Mouse (Mus musculus) liver, embryonic 12.5 days (tissue): Measurements from ENCODE around the gene Ltc4s. TPM values are rescaled to one million over a fixed set of nuclear protein-coding genes. Genes with fewer than 3 reads are reported as not detected.

Experiments
- ATAC-seq: fragments of 200-750 bp; cut with Nextera tagmentation; 2 replicates; pipeline ENCODE4 v1.8.0; 2017; ENCODE audit warnings: moderate number of reproducible peaks, mild to moderate bottlenecking, moderate library complexity
- H3K27ac ChIP-seq: fragments of 300-500 bp; sonication (generic); 2 replicates; pipeline ENCODE4 v1.5.1; 2016; ENCODE audit warnings: mild to moderate bottlenecking
- H3K27me3 ChIP-seq: fragments of 300-500 bp; sonication (generic); replicated peaks from 2 replicates; pipeline ENCODE4 v1.6.1; 2016; ENCODE audit warnings: mild to moderate bottlenecking, moderate library complexity
- H3K36me3 ChIP-seq: fragments of 300-500 bp; sonication (generic); 2 replicates; pipeline ENCODE4 v1.6.1; 2016; ENCODE audit warnings: mild to moderate bottlenecking, moderate library complexity
- H3K4me1 ChIP-seq: fragments of 300-500 bp; sonication (generic); 2 replicates; pipeline ENCODE4 v1.6.1; 2016
- H3K4me2 ChIP-seq: fragments of 300-500 bp; sonication (generic); 2 replicates; pipeline ENCODE4 v1.6.1; 2016; ENCODE audit warnings: mild to moderate bottlenecking, moderate library complexity
- H3K4me3 ChIP-seq: fragments of 300-500 bp; sonication (generic); 2 replicates; pipeline ENCODE4 v1.5.1; 2016; ENCODE audit warnings: mild to moderate bottlenecking, moderate library complexity
- H3K9ac ChIP-seq: fragments of 300-500 bp; sonication (generic); 2 replicates; pipeline ENCODE4 v1.6.1; 2016; ENCODE audit warnings: mild to moderate bottlenecking, moderate library complexity
- H3K9me3 ChIP-seq: fragments of 300-500 bp; sonication (generic); replicated peaks from 2 replicates; pipeline ENCODE4 v1.6.1; 2016; ENCODE audit warnings: mild to moderate bottlenecking, moderate library complexity
- WGBS: fragments of 180-500 bp; shearing (Covaris S2); methylation state at CpG from one replicate; pipeline ENCODE4 v1.1.7; 2016; ENCODE audit not compliant: insufficient replicate concordance; 5-methylcytosine and 5-hydroxymethylcytosine counted together
- microRNA-seq: library from miRNA; unstranded; fragments of <30 nt; microRNA quantifications from one replicate; pipeline ENCODE4, GENCODE M21; 2017
- polyA plus RNA-seq: library from polyadenylated mRNA; unstranded; fragments of >200 nt; fragmentation: Nextera tagmentation; extraction: Ambion mirVana; gene quantifications from 2 replicates; pipeline ENCODE4 v1.2.1, GENCODE M21; 2016

Ltc4s gene
- polyA plus RNA-seq, 1 experiment from 2014 or later: 0.87 TPM

DNA sequence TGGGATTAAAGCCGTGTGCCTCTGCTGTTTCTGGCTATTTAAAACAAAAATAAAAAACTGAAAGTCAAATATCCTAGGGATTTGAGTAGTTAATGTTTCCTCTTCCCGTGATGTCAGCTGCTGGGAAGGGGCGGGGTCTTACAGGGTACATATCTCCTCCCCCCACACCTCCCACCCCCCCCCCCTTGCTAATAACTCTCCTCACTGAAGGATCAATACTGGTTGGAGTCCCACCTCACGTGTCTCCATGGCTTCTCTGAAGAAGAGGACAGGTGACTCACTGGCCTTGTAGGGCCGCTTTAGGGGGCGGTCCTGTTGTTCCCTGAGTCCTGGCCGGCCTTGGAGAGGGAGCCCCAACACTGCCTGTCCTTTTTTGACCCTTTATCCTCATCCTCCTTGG, 49.7 kb downstream of the Ltc4s start:
- peak; percentile 25; the same call in 1 of the 2 replicates for ATAC-seq
- no peak overlapping the region for H3K27ac ChIP-seq
- H3K9me3 ChIP-seq: no peaks in the 10 kb centered on the region
- peaks cover 25% of the 10 kb centered on the region for H3K4me1 ChIP-seq
- H3K27me3 ChIP-seq: no peaks in the 10 kb centered on the region
- no peak overlapping the region for H3K4me3 ChIP-seq
- 0 out of 2 replicates have a peak, but pooled peaks cover 6% of the 10 kb centered on the region for H3K36me3 ChIP-seq
- no peak overlapping the region for H3K4me2 ChIP-seq
- 68% methylated on average over 7 of the region's 7 CpGs for WGBS
- no peak overlapping the region for H3K9ac ChIP-seq

Small RNA genes within 50 kb of the gene (microRNA-seq; reads per million reads assigned to microRNA genes)
- gene Mir6919: not detected

Other genes starting within 250 kb of the Ltc4s start
- gene Rnf130, start 213.3 kb downstream of the Ltc4s start, polyA plus RNA-seq: 39.2 and 39.7 TPM in 2 replicates
- gene Tbc1d9b, start 107.2 kb downstream of the Ltc4s start, polyA plus RNA-seq: 20.2 and 20.3 TPM in 2 replicates
- gene Mrnip, start 64.2 kb downstream of the Ltc4s start, polyA plus RNA-seq: 8.6 and 8.7 TPM in 2 replicates
- gene Sqstm1, start 27.8 kb downstream of the Ltc4s start, polyA plus RNA-seq: 143 and 152 TPM in 2 replicates
- 29.1 and 30.7 TPM in 2 replicates for gene Mgat4b, start 27.7 kb downstream of the Ltc4s start, polyA plus RNA-seq
- 3.2 and 3.3 TPM in 2 replicates for gene Maml1, start 53.7 kb upstream of the Ltc4s start, polyA plus RNA-seq
- gene Canx, start 87.1 kb upstream of the Ltc4s start, polyA plus RNA-seq: 255 and 264 TPM in 2 replicates
- gene Cby3, start 115.8 kb upstream of the Ltc4s start, polyA plus RNA-seq: 0.18 TPM in 1 of 2 replicates, not detected in the other
- gene Hnrnph1, start 138.4 kb upstream of the Ltc4s start, polyA plus RNA-seq: 160 TPM in 2 replicates
- 12.0 and 12.8 TPM in 2 replicates for gene Rufy1, start 192.5 kb upstream of the Ltc4s start, polyA plus RNA-seq